Mouse (Mus musculus) hindbrain, embryonic 16.5 days (tissue): Measurements from ENCODE around the gene D1Pas1. TPM values are rescaled to one million over a fixed set of nuclear protein-coding genes. Genes with fewer than 3 reads are reported as not detected.

Experiments
- ATAC-seq: fragments of 200-750 bp; cut with Nextera tagmentation; 2 replicates; pipeline ENCODE4 v1.8.0; 2017; ENCODE audit warnings: moderate TSS enrichment, moderate library complexity
- H3K27ac ChIP-seq: fragments of 300-500 bp; sonication (generic); 2 replicates; pipeline ENCODE4 v1.5.1; 2014; ENCODE audit warnings: low read depth, mild to moderate bottlenecking, control low read depth, low read length, moderate library complexity
- H3K27me3 ChIP-seq: fragments of 300-500 bp; sonication (generic); replicated peaks from 2 replicates; pipeline ENCODE4 v1.6.1; 2014; ENCODE audit warnings: low read length; ENCODE audit not compliant: control insufficient read depth, insufficient read depth
- H3K36me3 ChIP-seq: fragments of 300-500 bp; sonication (generic); 2 replicates; pipeline ENCODE4 v1.6.1; 2014; ENCODE audit warnings: mild to moderate bottlenecking, low read length, moderate library complexity, mixed read lengths; ENCODE audit not compliant: control insufficient read depth, insufficient read depth
- H3K4me1 ChIP-seq: fragments of 300-500 bp; sonication (generic); 2 replicates; pipeline ENCODE4 v1.6.1; 2014; ENCODE audit warnings: low read depth, low read length; ENCODE audit not compliant: control insufficient read depth, insufficient read depth
- H3K4me2 ChIP-seq: fragments of 300-500 bp; sonication (generic); 2 replicates; pipeline ENCODE4 v1.6.1; 2014; ENCODE audit warnings: mild to moderate bottlenecking, low read length, control low read depth, moderate library complexity
- H3K4me3 ChIP-seq: fragments of 300-500 bp; sonication (generic); 2 replicates; pipeline ENCODE4 v1.5.1; 2014; ENCODE audit warnings: mild to moderate bottlenecking, low read length, control low read depth, moderate library complexity
- H3K9ac ChIP-seq: fragments of 300-500 bp; sonication (generic); 2 replicates; pipeline ENCODE4 v1.6.1; 2014; ENCODE audit warnings: low read depth, mild to moderate bottlenecking, control low read depth, low read length, moderate library complexity
- H3K9me3 ChIP-seq: fragments of 300-500 bp; sonication (generic); 2 replicates; pipeline ENCODE4 v1.6.1; 2014; ENCODE audit warnings: mild to moderate bottlenecking, low read length, moderate library complexity; ENCODE audit not compliant: control insufficient read depth
- WGBS: fragments of 180-500 bp; shearing (Covaris S2); extraction: QIAGEN DNeasy Blood & Tissue Kit; methylation state at CpG from one replicate; pipeline ENCODE4 v1.1.7; 2014; 5-methylcytosine and 5-hydroxymethylcytosine counted together
- polyA plus RNA-seq: library from polyadenylated mRNA; unstranded; fragments of >200 nt; fragmentation: Nextera tagmentation; extraction: Ambion mirVana; gene quantifications from 2 replicates; pipeline ENCODE4 v1.2.1, GENCODE M21; 2015

Gene D1Pas1
- polyA plus RNA-seq, 1 experiment from 2014 or later, result 0.10 TPM

DNA sequence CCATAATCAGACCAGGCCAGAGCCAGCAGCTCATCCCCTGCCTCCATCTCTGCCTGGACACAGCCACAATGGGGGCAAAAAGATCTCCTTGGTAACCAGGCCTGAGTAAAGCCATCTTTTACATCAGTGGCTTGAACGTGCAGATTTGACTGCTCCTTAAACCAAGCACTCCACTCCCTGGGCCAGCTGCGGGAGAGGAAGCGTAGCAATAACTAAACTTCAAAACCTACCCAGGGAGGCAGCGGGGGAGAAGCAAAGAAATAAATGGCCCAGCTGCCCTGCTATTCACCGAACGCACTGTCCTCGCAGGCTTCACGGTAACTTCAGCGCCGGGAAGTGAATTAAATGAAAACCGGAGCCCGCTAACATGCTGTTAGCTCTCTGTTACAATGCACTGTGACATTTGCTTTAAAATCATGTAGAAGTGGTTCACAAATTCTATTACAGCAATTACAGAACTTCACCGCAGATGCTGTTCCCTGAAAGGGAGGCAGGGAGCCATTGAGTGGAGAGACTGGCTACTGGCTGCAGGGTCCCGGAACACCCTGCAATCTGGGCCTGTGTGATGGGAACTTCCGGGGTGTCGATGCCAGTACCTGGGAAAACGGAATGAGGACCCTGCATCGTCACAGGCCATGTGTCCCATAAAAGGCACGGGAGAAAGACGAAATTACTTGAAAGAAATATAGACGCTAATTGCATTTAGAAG, 30.5 kb downstream of the D1Pas1 start:
- H3K9me3 ChIP-seq, result no peaks in the 10 kb centered on the region
- H3K9ac ChIP-seq, result no peak overlapping the region
- 49% methylated on average over 21 of the region's 21 CpGs for WGBS
- H3K4me1 ChIP-seq, result no peaks in the 10 kb centered on the region; the same call in 1 of the 2 replicates
- H3K4me3 ChIP-seq, result no peak overlapping the region
- H3K27me3 ChIP-seq, result no peaks in the 10 kb centered on the region
- no peaks in the 10 kb centered on the region for H3K36me3 ChIP-seq
- peak overlapping the region; percentile 3; the same call in 1 of the 2 replicates for H3K4me2 ChIP-seq
- no peak overlapping the region for H3K27ac ChIP-seq
- ATAC-seq, result no peak

DNA sequence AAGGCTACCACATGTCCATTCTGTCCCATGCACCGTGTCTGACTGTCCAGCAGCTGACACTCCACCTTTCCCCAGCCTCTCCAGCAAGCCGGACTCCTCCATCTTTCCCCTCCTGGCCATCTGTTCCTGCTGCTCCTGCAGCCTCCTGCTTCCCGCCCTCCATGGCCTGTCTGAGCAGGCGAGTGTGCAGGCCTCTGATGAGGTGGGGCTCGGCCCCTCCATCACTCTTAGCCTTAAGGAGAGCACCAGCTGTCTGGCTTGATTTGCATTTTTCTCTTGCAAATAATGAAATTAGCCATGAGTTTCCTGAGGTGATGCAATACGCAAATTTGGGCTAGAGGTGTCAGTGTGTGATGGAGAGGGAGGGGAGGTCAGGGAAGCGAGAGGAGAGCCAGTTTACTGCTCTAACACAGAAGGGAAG, 36.2 kb downstream of the D1Pas1 start:
- Histone ChIP-seq H3K27ac (no peak overlapping the region), H3K36me3 (no peaks in the 10 kb centered on the region), H3K4me3 (no peak overlapping the region), H3K27me3 (no peaks in the 10 kb centered on the region), H3K9ac (no peak overlapping the region), H3K4me2 (no peak overlapping the region), H3K9me3 (no peaks in the 10 kb centered on the region), H3K4me1 (no peaks in the 10 kb centered on the region)
- ATAC-seq, result peak; percentile 88
- WGBS, result 37% methylated on average over 7 of the region's 7 CpGs

DNA sequence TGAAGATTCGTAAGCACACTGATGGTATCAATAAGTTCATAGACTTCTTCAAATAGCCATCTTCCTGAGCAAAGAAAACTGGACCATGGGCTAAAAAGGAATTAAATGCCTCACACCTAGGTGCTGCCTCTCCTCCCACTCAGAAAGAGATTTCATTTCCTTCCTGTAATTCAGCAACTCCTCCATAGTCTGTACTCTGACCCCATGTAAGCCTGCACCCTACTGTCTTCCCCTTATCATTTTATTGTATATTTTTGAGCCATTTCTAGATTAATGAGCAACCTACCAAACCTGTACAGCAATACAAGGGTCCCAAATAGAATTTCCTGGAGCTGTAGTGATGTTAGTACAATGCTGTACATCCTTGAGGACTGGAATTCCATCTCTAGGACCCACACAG, 37.1 kb downstream of the D1Pas1 start:
- Histone ChIP-seq H3K27me3 (no peaks in the 10 kb centered on the region), H3K4me2 (no peak overlapping the region), H3K9ac (no peak overlapping the region), H3K4me1 (no peaks in the 10 kb centered on the region), H3K27ac (no peak overlapping the region), H3K9me3 (no peaks in the 10 kb centered on the region), H3K36me3 (no peaks in the 10 kb centered on the region), H3K4me3 (no peak overlapping the region)
- WGBS, result 95% methylated on average over 1 of the region's 1 CpGs
- ATAC-seq, result no peak

DNA sequence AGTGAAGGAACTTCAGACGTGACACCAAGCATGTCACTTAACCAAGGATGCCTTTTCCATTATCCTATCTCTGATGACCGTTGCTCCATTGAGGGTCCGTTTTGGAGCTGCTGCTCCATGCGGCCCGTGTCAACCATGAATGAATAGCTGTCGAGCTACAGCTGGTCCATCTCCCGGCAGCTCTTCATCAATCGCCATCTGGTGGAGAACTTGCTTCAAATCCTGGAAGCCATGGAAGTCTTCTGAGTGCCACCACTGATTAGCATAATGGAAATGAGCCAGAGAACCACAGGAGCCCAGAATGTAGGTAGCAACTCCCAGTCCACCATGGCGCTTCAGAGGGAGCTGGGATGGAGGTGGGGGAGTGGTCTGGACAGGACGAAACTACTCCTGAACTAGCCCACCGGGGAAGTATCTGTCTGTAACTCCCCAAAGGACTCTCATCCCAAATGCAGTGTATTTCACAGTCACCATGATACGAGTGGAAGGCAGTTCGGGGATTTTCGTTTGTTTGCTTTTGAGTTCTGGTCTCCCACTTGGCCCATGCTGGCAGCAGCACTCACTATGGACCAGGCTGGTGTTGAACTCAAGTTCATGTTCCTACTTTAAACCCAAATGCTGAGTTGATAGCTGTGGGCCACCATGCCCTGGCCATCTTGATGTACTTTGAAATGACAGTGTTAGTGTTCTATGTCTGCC, 39.2 kb downstream of the D1Pas1 start:
- Histone ChIP-seq H3K36me3 (no peaks in the 10 kb centered on the region), H3K4me1 (no peaks in the 10 kb centered on the region), H3K9me3 (no peaks in the 10 kb centered on the region), H3K4me3 (no peak overlapping the region), H3K27me3 (no peaks in the 10 kb centered on the region), H3K9ac (no peak overlapping the region), H3K4me2 (no peak overlapping the region), H3K27ac (no peak overlapping the region)
- no peak for ATAC-seq
- 72% methylated on average over 14 of the region's 14 CpGs for WGBS

GRCm38 (mm10) chr1:187008236-187008635, 41.0 kb downstream of the D1Pas1 start:
- no peak for ATAC-seq
- Histone ChIP-seq H3K9ac (no peak overlapping the region), H3K36me3 (no peaks in the 10 kb centered on the region), H3K9me3 (no peaks in the 10 kb centered on the region), H3K27me3 (no peaks in the 10 kb centered on the region), H3K4me3 (no peak overlapping the region), H3K27ac (no peak overlapping the region), H3K4me2 (no peak overlapping the region), H3K4me1 (no peaks in the 10 kb centered on the region)
- WGBS, result 89% methylated on average over 7 of the region's 7 CpGs

GRCm38 (mm10) chr1:187010071-187010470, 42.9 kb downstream of the D1Pas1 start:
- H3K27ac ChIP-seq, result no peak overlapping the region
- 68% methylated on average over 11 of the region's 11 CpGs for WGBS
- H3K9ac ChIP-seq, result no peak overlapping the region
- H3K36me3 ChIP-seq, result no peaks in the 10 kb centered on the region
- H3K9me3 ChIP-seq, result no peaks in the 10 kb centered on the region
- H3K4me3 ChIP-seq, result no peak overlapping the region
- H3K4me2 ChIP-seq, result no peak overlapping the region
- H3K4me1 ChIP-seq, result no peaks in the 10 kb centered on the region
- no peaks in the 10 kb centered on the region for H3K27me3 ChIP-seq
- no peak for ATAC-seq

DNA sequence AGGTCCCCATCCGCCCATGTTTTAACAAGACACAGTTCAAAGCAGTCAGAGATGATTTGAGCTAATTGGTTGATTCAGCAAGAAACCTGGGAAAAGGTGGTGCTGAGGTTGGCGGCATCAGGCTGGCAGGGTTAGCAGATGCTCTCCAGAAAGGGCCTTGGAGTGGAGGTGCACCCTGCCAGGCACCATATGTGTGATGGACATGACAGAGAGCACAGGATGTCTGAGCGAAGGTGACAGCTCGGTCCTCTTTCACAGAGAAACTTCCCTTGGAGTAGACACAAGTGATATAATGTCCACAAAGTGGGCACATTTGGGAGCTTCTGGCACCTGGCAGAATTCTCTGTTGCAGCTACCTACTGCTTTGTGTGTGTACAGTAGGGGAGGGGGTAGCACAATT, 44.4 kb downstream of the D1Pas1 start:
- no peak overlapping the region for H3K27ac ChIP-seq
- no peak overlapping the region for H3K4me2 ChIP-seq
- H3K9me3 ChIP-seq, result no peaks in the 10 kb centered on the region
- H3K9ac ChIP-seq, result no peak overlapping the region
- no peaks in the 10 kb centered on the region for H3K27me3 ChIP-seq
- H3K4me3 ChIP-seq, result no peak overlapping the region
- H3K4me1 ChIP-seq, result no peaks in the 10 kb centered on the region
- ATAC-seq, result 0 out of 2 replicates have a peak, but pooled peaks have one; percentile 40
- WGBS, result 67% methylated on average over 4 of the region's 4 CpGs
- H3K36me3 ChIP-seq, result no peaks in the 10 kb centered on the region

DNA sequence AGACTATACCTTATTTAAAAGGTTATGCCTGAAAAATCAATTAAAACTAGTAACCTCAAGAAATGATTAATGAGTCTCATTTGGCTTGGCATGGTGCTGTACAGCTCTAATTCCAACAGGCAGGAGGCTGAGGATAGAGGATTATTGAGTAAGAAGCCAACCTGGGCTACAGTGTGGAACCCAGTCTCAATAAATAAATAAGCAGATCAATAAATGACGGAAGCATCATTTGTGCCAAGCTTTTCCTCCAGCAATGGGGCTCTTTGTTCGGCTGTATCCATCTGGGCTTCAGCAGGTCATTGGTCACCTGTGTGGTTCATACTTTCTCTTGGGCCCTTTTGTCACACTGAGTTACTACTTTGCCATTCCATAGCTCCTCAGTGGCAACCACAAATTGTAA, 46.9 kb downstream of the D1Pas1 start:
- 93% methylated on average over 2 of the region's 2 CpGs for WGBS
- Histone ChIP-seq H3K36me3 (no peaks in the 10 kb centered on the region), H3K27ac (no peak overlapping the region), H3K9ac (no peak overlapping the region), H3K4me2 (no peak overlapping the region), H3K9me3 (no peaks in the 10 kb centered on the region), H3K4me1 (no peaks in the 10 kb centered on the region), H3K4me3 (no peak overlapping the region), H3K27me3 (no peaks in the 10 kb centered on the region)
- ATAC-seq, result no peak

- Histone ChIP-seq H3K36me3 (no peaks in the 10 kb centered on the region), H3K27me3 (no peaks in the 10 kb centered on the region), H3K4me3 (no peak overlapping the region), H3K27ac (no peak overlapping the region), H3K4me1 (no peaks in the 10 kb centered on the region), H3K4me2 (no peak overlapping the region), H3K9me3 (no peaks in the 10 kb centered on the region), H3K9ac (no peak overlapping the region)
- WGBS, result 86% methylated on average over 1 of the region's 1 CpGs
- no peak for ATAC-seq
Measured at GRCm38 (mm10) chr1:187015673-187016072, 48.5 kb downstream of the D1Pas1 start.
